Mouse (Mus musculus): ENCODE data around the gene Gm5105. TPM values are rescaled to one million over a fixed set of nuclear protein-coding genes. Genes with fewer than 3 reads are reported as not detected.

Gm5105 gene
- polyA plus RNA-seq, 1 experiment from 2014 or later: 0.12 TPM

- Histone ChIP-seq H3K4me3 (ENCODE audit: low read length) (no peak overlapping the region), H3K27ac (ENCODE audit: low read length) (no peak overlapping the region), H3K9ac (replicated peaks; ENCODE audit: low read length) (no peak overlapping the region), H3K36me3 (ENCODE audit: insufficient read depth, low read length) (no peaks in the 10 kb centered on the region), H3K4me1 (ENCODE audit: insufficient read depth, low read length) (no peaks in the 10 kb centered on the region), H3K4me2 (replicated peaks; ENCODE audit: low read depth, low read length) (no peak overlapping the region), H3K9me3 (ENCODE audit: low read length) (no peaks in the 10 kb centered on the region), H3K27me3 (ENCODE audit: insufficient read depth, low read length) (no peaks in the 10 kb centered on the region)
- 89% methylated on average over 19 of the region's 19 CpGs for WGBS
- ATAC-seq (ENCODE audit: low FRiP score, low TSS enrichment): no peak
These were observed 29.3 kb upstream of the Gm5105 start for GRCm38 (mm10) chr3:138096263-138097028.

GRCm38 (mm10) chr3:138095718-138096117 lies 28.5 kb upstream of the Gm5105 start:
- Histone ChIP-seq H3K36me3 (ENCODE audit: insufficient read depth, low read length) (no peaks in the 10 kb centered on the region), H3K27ac (ENCODE audit: low read length) (no peak overlapping the region), H3K4me3 (ENCODE audit: low read length) (no peak overlapping the region), H3K4me1 (ENCODE audit: insufficient read depth, low read length) (no peaks in the 10 kb centered on the region), H3K9ac (replicated peaks; ENCODE audit: low read length) (no peak overlapping the region), H3K9me3 (ENCODE audit: low read length) (no peaks in the 10 kb centered on the region), H3K4me2 (replicated peaks; ENCODE audit: low read depth, low read length) (no peak overlapping the region), H3K27me3 (ENCODE audit: insufficient read depth, low read length) (no peaks in the 10 kb centered on the region)
- 50% methylated on average over 10 of the region's 10 CpGs for WGBS
- peak; percentile 77 for ATAC-seq (ENCODE audit: low FRiP score, low TSS enrichment)

- Histone ChIP-seq H3K4me1 (ENCODE audit: insufficient read depth, low read length) (no peaks in the 10 kb centered on the region), H3K36me3 (ENCODE audit: insufficient read depth, low read length) (no peaks in the 10 kb centered on the region), H3K27me3 (ENCODE audit: insufficient read depth, low read length) (no peaks in the 10 kb centered on the region), H3K4me2 (replicated peaks; ENCODE audit: low read depth, low read length) (no peak overlapping the region), H3K9ac (replicated peaks; ENCODE audit: low read length) (no peak overlapping the region), H3K4me3 (ENCODE audit: low read length) (no peak overlapping the region), H3K27ac (ENCODE audit: low read length) (no peak overlapping the region), H3K9me3 (ENCODE audit: low read length) (no peaks in the 10 kb centered on the region)
- WGBS: 81% methylated on average over 3 of the region's 3 CpGs
- ATAC-seq (ENCODE audit: low FRiP score, low TSS enrichment): no peak
These were observed 28.1 kb upstream of the Gm5105 start for GRCm38 (mm10) chr3:138095301-138095700.

- Histone ChIP-seq H3K4me3 (ENCODE audit: low read length) (no peak overlapping the region), H3K27me3 (ENCODE audit: insufficient read depth, low read length) (no peaks in the 10 kb centered on the region), H3K9ac (replicated peaks; ENCODE audit: low read length) (no peak overlapping the region), H3K4me1 (ENCODE audit: insufficient read depth, low read length) (no peaks in the 10 kb centered on the region), H3K27ac (ENCODE audit: low read length) (no peak overlapping the region), H3K9me3 (ENCODE audit: low read length) (no peaks in the 10 kb centered on the region), H3K4me2 (replicated peaks; ENCODE audit: low read depth, low read length) (no peak overlapping the region), H3K36me3 (ENCODE audit: insufficient read depth, low read length) (no peaks in the 10 kb centered on the region)
- no peak for ATAC-seq (ENCODE audit: low FRiP score, low TSS enrichment)
- 83% methylated on average over 4 of the region's 4 CpGs for WGBS
These were observed 16.7 kb upstream of the Gm5105 start for GRCm38 (mm10) chr3:138083896-138084295.

- Histone ChIP-seq H3K4me2 (replicated peaks; ENCODE audit: low read depth, low read length) (no peak overlapping the region), H3K4me3 (ENCODE audit: low read length) (no peak overlapping the region), H3K9ac (replicated peaks; ENCODE audit: low read length) (no peak overlapping the region), H3K36me3 (ENCODE audit: insufficient read depth, low read length) (no peaks in the 10 kb centered on the region), H3K4me1 (ENCODE audit: insufficient read depth, low read length) (no peaks in the 10 kb centered on the region), H3K27me3 (ENCODE audit: insufficient read depth, low read length) (no peaks in the 10 kb centered on the region), H3K27ac (ENCODE audit: low read length) (no peak overlapping the region), H3K9me3 (ENCODE audit: low read length) (no peaks in the 10 kb centered on the region)
- 89% methylated on average over 1 of the region's 1 CpGs for WGBS
- ATAC-seq (ENCODE audit: low FRiP score, low TSS enrichment): no peak
These were observed 16.0 kb upstream of the Gm5105 start for GRCm38 (mm10) chr3:138083073-138083637.

- Histone ChIP-seq H3K9me3 (ENCODE audit: low read length) (no peaks in the 10 kb centered on the region), H3K36me3 (ENCODE audit: insufficient read depth, low read length) (no peaks in the 10 kb centered on the region), H3K4me3 (ENCODE audit: low read length) (no peak overlapping the region), H3K9ac (replicated peaks; ENCODE audit: low read length) (no peak overlapping the region), H3K27ac (ENCODE audit: low read length) (no peak overlapping the region), H3K27me3 (ENCODE audit: insufficient read depth, low read length) (no peaks in the 10 kb centered on the region), H3K4me2 (replicated peaks; ENCODE audit: low read depth, low read length) (no peak overlapping the region), H3K4me1 (ENCODE audit: insufficient read depth, low read length) (no peaks in the 10 kb centered on the region)
- no peak for ATAC-seq (ENCODE audit: low FRiP score, low TSS enrichment)
- 67% methylated on average over 1 of the region's 1 CpGs for WGBS
These were observed 11.5 kb upstream of the Gm5105 start for GRCm38 (mm10) chr3:138078701-138079100.

- H3K9ac ChIP-seq (replicated peaks; ENCODE audit: low read length): no peak overlapping the region
- H3K4me2 ChIP-seq (replicated peaks; ENCODE audit: low read depth, low read length): no peak overlapping the region
- no peak overlapping the region for H3K4me3 ChIP-seq (ENCODE audit: low read length)
- no peaks in the 10 kb centered on the region for H3K27me3 ChIP-seq (ENCODE audit: insufficient read depth, low read length)
- no peak for ATAC-seq (ENCODE audit: low FRiP score, low TSS enrichment)
- H3K9me3 ChIP-seq (ENCODE audit: low read length): no peaks in the 10 kb centered on the region
- no peak overlapping the region for H3K27ac ChIP-seq (ENCODE audit: low read length)
- H3K36me3 ChIP-seq (ENCODE audit: insufficient read depth, low read length): no peaks in the 10 kb centered on the region
- WGBS: 82% methylated on average over 11 of the region's 11 CpGs
- no peaks in the 10 kb centered on the region for H3K4me1 ChIP-seq (ENCODE audit: insufficient read depth, low read length)
These were observed 10.5 kb upstream of the Gm5105 start for GRCm38 (mm10) chr3:138077476-138078340.

- Histone ChIP-seq H3K27ac (ENCODE audit: low read length) (no peak overlapping the region), H3K4me2 (replicated peaks; ENCODE audit: low read depth, low read length) (no peak overlapping the region), H3K9me3 (ENCODE audit: low read length) (no peaks in the 10 kb centered on the region), H3K9ac (replicated peaks; ENCODE audit: low read length) (no peak overlapping the region), H3K4me3 (ENCODE audit: low read length) (no peak overlapping the region), H3K27me3 (ENCODE audit: insufficient read depth, low read length) (no peaks in the 10 kb centered on the region), H3K36me3 (ENCODE audit: insufficient read depth, low read length) (no peaks in the 10 kb centered on the region), H3K4me1 (ENCODE audit: insufficient read depth, low read length) (peaks cover 2% of the 10 kb centered on the region)
- no peak for ATAC-seq (ENCODE audit: low FRiP score, low TSS enrichment)
- WGBS: 70% methylated on average over 8 of the region's 8 CpGs
These were observed 8.0 kb upstream of the Gm5105 start for GRCm38 (mm10) chr3:138075209-138075608.

GRCm38 (mm10) chr3:138074214-138074613 lies 7.0 kb upstream of the Gm5105 start:
- no peak overlapping the region for H3K27ac ChIP-seq (ENCODE audit: low read length)
- H3K27me3 ChIP-seq (ENCODE audit: insufficient read depth, low read length): no peaks in the 10 kb centered on the region
- H3K4me3 ChIP-seq (ENCODE audit: low read length): no peak overlapping the region
- peak; percentile 42; the same call in 1 of the 2 replicates for ATAC-seq (ENCODE audit: low FRiP score, low TSS enrichment)
- 92% methylated on average over 1 of the region's 1 CpGs for WGBS
- no peaks in the 10 kb centered on the region for H3K9me3 ChIP-seq (ENCODE audit: low read length)
- H3K9ac ChIP-seq (replicated peaks; ENCODE audit: low read length): no peak overlapping the region
- H3K36me3 ChIP-seq (ENCODE audit: insufficient read depth, low read length): no peaks in the 10 kb centered on the region
- H3K4me2 ChIP-seq (replicated peaks; ENCODE audit: low read depth, low read length): no peak overlapping the region
- peaks cover 6% of the 10 kb centered on the region for H3K4me1 ChIP-seq (ENCODE audit: insufficient read depth, low read length)

All from kidney, embryonic 16.5 days (tissue).